Mouse (Mus musculus) kidney, embryonic 16.5 days (tissue): ENCODE measurements around the gene Cracr2a. TPM values are rescaled to one million over a fixed set of nuclear protein-coding genes. Genes with fewer than 3 reads are reported as not detected.

ENCODE experiments used
- ATAC-seq: fragments of 200-750 bp; cut with Nextera tagmentation; 2 replicates; pipeline ENCODE4 v1.8.0; 2017; ENCODE audit warnings: moderate TSS enrichment; ENCODE audit not compliant: low FRiP score, low TSS enrichment
- H3K27ac ChIP-seq: fragments of 300-500 bp; sonication (generic); 2 replicates; pipeline ENCODE4 v1.5.1; 2014; ENCODE audit warnings: low read length
- H3K27me3 ChIP-seq: fragments of 300-500 bp; sonication (generic); 2 replicates; pipeline ENCODE4 v1.6.1; 2014; ENCODE audit warnings: low read length, control low read depth, mixed read lengths; ENCODE audit not compliant: insufficient read depth
- H3K36me3 ChIP-seq: fragments of 300-500 bp; sonication (generic); 2 replicates; pipeline ENCODE4 v1.6.1; 2014; ENCODE audit warnings: low read length, control low read depth, mixed read lengths; ENCODE audit not compliant: insufficient read depth
- H3K4me1 ChIP-seq: fragments of 300-500 bp; sonication (generic); 2 replicates; pipeline ENCODE4 v1.6.1; 2014; ENCODE audit warnings: low read length, control low read depth, mixed read lengths; ENCODE audit not compliant: insufficient read depth
- H3K4me2 ChIP-seq: fragments of 300-500 bp; sonication (generic); replicated peaks from 2 replicates; pipeline ENCODE4 v1.6.1; 2014; ENCODE audit warnings: low read depth, low read length
- H3K4me3 ChIP-seq: fragments of 300-500 bp; sonication (generic); 2 replicates; pipeline ENCODE4 v1.5.1; 2014; ENCODE audit warnings: mild to moderate bottlenecking, low read length
- H3K9ac ChIP-seq: fragments of 300-500 bp; sonication (generic); replicated peaks from 2 replicates; pipeline ENCODE4 v1.6.1; 2014; ENCODE audit warnings: low read length
- H3K9me3 ChIP-seq: fragments of 300-500 bp; sonication (generic); 2 replicates; pipeline ENCODE4 v1.6.1; 2016; ENCODE audit warnings: low read length, control low read depth
- WGBS: fragments of 180-500 bp; shearing (Covaris S2); extraction: QIAGEN DNeasy Blood & Tissue Kit; methylation state at CpG from one replicate; pipeline ENCODE4 v1.1.7; 2014; 5-methylcytosine and 5-hydroxymethylcytosine counted together
- polyA plus RNA-seq: library from polyadenylated mRNA; unstranded; fragments of >200 nt; fragmentation: Nextera tagmentation; extraction: Ambion mirVana; gene quantifications from 2 replicates; pipeline ENCODE4 v1.2.1, GENCODE M21; 2015

Gene Cracr2a
- polyA plus RNA-seq, 1 experiment from 2014 or later, result 2.0 TPM

GRCm38 (mm10) chr6:127555553-127555952, 5.6 kb upstream of the Cracr2a start:
- ATAC-seq, result no peak
- no peaks in the 10 kb centered on the region for H3K9me3 ChIP-seq

GRCm38 (mm10) chr6:127560872-127561230, 287 bp upstream of the Cracr2a start:
- Histone ChIP-seq H3K9me3 (no peaks in the 10 kb centered on the region), H3K27me3 (no peaks in the 10 kb centered on the region), H3K4me3 (peak overlapping the region; percentile 50), H3K27ac (peak overlapping the region; percentile 61; the same call in 1 of the 2 replicates), H3K36me3 (no peaks in the 10 kb centered on the region), H3K4me1 (peaks cover 7% of the 10 kb centered on the region; the same call in 1 of the 2 replicates), H3K4me2 (peak overlapping the region; percentile 76), H3K9ac (peak overlapping the region; percentile 65)
- 5% methylated on average over 7 of the region's 7 CpGs for WGBS
- no peak; the same call in 1 of the 2 replicates for ATAC-seq

More at GRCm38 (mm10) chr6:127555553-127555952, 5.6 kb upstream of the Cracr2a start:
- H3K27ac ChIP-seq, result no peak overlapping the region
- peaks cover 5% of the 10 kb centered on the region; the same call in 1 of the 2 replicates for H3K4me1 ChIP-seq
- 52% methylated on average over 6 of the region's 6 CpGs for WGBS
- H3K4me2 ChIP-seq, result no peak overlapping the region
- no peaks in the 10 kb centered on the region for H3K36me3 ChIP-seq
- H3K4me3 ChIP-seq, result no peak overlapping the region
- H3K27me3 ChIP-seq, result no peaks in the 10 kb centered on the region
- no peak overlapping the region for H3K9ac ChIP-seq

DNA sequence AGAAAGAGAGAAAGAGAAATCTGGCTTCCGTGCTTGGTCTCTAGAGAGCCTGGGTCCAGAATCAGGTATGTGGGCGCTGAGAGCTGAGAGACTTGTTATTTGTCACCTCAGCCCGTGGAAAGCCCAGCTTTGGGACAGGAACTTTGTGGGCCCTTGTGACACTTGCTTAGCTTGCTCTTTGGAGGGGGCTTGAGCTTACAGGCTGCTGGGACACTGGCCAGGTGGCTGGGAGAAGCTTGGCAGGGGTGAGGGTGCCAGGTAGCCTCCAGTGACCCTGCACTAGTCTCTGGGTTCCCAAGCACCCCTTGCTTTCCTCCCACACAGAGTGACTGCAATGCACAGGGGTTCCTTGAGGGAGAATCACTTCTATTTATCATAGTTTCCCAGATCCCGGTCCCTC, 2.4 kb downstream of the Cracr2a start:
- H3K9me3 ChIP-seq, result no peaks in the 10 kb centered on the region
- 0 out of 2 replicates have a peak overlapping the region, but pooled peaks have one; percentile 4 for H3K27ac ChIP-seq
- no peak overlapping the region for H3K9ac ChIP-seq
- H3K27me3 ChIP-seq, result no peaks in the 10 kb centered on the region
- H3K36me3 ChIP-seq, result no peaks in the 10 kb centered on the region
- ATAC-seq, result no peak
- no peak overlapping the region for H3K4me2 ChIP-seq
- H3K4me1 ChIP-seq, result peaks cover 7% of the 10 kb centered on the region; the same call in 1 of the 2 replicates
- 58% methylated on average over 4 of the region's 4 CpGs for WGBS
- H3K4me3 ChIP-seq, result no peak overlapping the region

GRCm38 (mm10) chr6:127565951-127566732, 5.0 kb downstream of the Cracr2a start:
- H3K4me1 ChIP-seq, result no peaks in the 10 kb centered on the region
- no peaks in the 10 kb centered on the region for H3K9me3 ChIP-seq
- no peak overlapping the region for H3K27ac ChIP-seq
- H3K9ac ChIP-seq, result no peak overlapping the region
- 59% methylated on average over 7 of the region's 7 CpGs for WGBS
- H3K4me2 ChIP-seq, result no peak overlapping the region
- no peak overlapping the region for H3K4me3 ChIP-seq
- ATAC-seq, result no peak
- H3K27me3 ChIP-seq, result no peaks in the 10 kb centered on the region
- H3K36me3 ChIP-seq, result no peaks in the 10 kb centered on the region

DNA sequence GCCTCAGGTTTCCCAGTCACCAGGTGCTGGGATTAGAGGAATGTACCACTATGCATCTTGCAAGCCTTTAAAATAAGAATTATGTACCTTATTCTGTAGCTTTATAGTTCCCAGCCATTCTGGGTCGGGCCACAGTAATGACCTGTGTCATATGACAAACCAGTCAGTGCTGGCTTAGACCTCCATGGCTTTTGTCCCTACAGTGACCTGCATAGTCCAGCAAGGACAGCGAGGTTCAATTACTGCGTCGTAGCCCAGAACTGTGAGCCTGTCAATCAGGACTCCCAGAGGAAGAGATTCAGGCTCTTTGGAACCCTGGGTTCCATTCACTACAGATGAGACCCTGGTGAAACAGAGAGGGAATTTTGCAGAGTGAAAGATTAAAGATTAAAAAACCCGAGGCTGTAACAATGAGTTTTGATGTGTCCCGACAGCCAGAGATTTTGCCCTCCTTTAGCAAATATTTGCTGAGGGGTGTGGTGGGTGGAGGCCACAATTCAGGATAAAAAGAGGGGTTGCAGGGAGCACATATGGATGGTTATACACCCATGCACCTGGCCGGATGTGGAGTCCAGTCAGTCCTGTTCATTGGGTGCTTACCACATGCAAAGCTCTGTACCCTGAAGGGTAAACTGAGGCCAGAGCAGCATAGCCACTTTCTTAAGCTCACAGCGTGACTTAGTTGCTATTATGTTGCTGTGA, 10.9 kb downstream of the Cracr2a start:
- no peaks in the 10 kb centered on the region for H3K9me3 ChIP-seq
- peaks cover 6% of the 10 kb centered on the region; the same call in 1 of the 2 replicates for H3K4me1 ChIP-seq
- H3K36me3 ChIP-seq, result no peaks in the 10 kb centered on the region
- H3K9ac ChIP-seq, result no peak overlapping the region
- 65% methylated on average over 8 of the region's 8 CpGs for WGBS
- no peak overlapping the region for H3K4me2 ChIP-seq
- ATAC-seq, result no peak
- H3K4me3 ChIP-seq, result no peak overlapping the region
- no peaks in the 10 kb centered on the region for H3K27me3 ChIP-seq
- H3K27ac ChIP-seq, result no peak overlapping the region

DNA sequence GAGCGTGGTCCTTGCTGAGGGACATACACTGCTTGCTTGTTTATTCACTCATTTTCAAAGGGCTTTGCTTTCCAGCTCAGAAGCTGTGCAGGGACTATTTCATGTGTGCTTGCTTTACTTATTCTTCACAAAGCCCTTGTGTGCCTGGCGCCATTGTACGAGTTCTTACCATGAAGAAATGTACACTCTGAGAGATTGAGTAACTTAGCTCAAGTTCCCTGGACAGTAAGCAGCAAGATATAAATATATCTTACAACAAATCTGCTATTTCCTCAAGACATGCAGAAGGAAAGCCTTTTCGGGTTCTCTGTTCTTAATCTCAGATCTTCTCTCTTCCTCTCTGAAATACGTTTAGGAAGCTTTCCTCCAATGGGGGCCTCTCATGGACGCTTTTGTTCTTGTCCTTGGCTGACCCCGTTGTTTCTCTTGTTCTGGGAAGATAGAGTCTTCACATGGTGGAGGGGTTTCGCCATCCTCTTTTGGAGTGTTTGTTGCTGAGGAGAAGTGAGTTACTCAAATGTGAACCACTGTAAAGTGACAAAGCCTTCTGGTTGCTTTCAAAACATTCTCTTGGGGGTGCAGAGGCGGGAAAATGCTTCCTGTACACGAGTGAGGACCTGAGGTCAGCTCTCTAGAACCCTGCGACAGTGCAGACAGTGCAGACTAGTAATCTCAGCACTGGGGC, 12.8 kb downstream of the Cracr2a start:
- no peaks in the 10 kb centered on the region for H3K27me3 ChIP-seq
- peaks cover 17% of the 10 kb centered on the region for H3K4me1 ChIP-seq
- WGBS, result 57% methylated on average over 11 of the region's 11 CpGs
- no peak overlapping the region for H3K4me2 ChIP-seq
- H3K9me3 ChIP-seq, result no peaks in the 10 kb centered on the region
- H3K9ac ChIP-seq, result no peak overlapping the region
- H3K36me3 ChIP-seq, result no peaks in the 10 kb centered on the region
- H3K27ac ChIP-seq, result no peak overlapping the region
- no peak for ATAC-seq
- no peak overlapping the region for H3K4me3 ChIP-seq

DNA sequence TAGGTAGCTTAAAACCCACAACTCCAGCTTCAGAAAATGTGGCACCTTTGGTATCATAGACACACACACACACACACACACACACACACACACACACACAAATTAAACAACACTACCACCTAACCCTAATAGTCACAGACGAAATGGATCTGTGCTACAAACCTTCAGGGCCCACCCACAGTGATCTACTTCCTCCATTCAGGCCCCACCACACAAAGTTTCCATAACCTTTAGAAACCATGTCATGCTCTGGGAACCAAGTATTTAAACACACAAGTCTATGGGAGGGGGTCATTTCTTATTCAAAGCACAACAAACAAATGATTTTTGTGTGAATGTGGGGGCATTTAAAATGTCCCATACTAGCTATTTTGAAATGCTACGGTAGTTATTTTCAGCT, 14.1 kb downstream of the Cracr2a start:
- Histone ChIP-seq H3K4me3 (no peak overlapping the region), H3K36me3 (no peaks in the 10 kb centered on the region), H3K27ac (no peak overlapping the region), H3K4me2 (no peak overlapping the region), H3K9ac (no peak overlapping the region), H3K4me1 (peaks cover 24% of the 10 kb centered on the region), H3K9me3 (no peaks in the 10 kb centered on the region), H3K27me3 (no peaks in the 10 kb centered on the region)
- 88% methylated on average over 2 of the region's 2 CpGs for WGBS
- no peak for ATAC-seq

DNA sequence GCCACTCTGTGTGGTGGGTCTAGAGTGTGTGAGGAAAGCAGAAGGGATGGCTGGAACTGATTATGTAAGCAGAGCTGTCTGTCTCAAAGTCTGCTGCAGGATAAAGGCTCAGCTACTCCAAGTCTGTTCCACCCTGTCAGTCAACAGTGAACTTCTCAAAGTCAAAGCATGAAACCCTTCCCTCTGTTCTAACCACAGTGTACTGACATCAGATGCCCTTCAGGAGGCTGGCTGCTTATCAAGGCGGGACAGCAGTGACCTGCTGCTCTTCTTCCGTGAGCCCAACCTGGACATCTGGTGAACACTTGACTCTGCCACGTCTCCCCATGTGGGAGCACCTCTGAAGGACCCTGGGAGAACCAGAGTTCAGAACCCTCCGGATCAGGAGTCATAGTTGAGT, 16.6 kb downstream of the Cracr2a start:
- Histone ChIP-seq H3K9ac (no peak overlapping the region), H3K4me2 (no peak overlapping the region), H3K27ac (no peak overlapping the region), H3K27me3 (no peaks in the 10 kb centered on the region), H3K9me3 (no peaks in the 10 kb centered on the region), H3K4me1 (peaks cover 31% of the 10 kb centered on the region), H3K36me3 (no peaks in the 10 kb centered on the region), H3K4me3 (no peak overlapping the region)
- no peak for ATAC-seq
- WGBS, result 54% methylated on average over 4 of the region's 4 CpGs

DNA sequence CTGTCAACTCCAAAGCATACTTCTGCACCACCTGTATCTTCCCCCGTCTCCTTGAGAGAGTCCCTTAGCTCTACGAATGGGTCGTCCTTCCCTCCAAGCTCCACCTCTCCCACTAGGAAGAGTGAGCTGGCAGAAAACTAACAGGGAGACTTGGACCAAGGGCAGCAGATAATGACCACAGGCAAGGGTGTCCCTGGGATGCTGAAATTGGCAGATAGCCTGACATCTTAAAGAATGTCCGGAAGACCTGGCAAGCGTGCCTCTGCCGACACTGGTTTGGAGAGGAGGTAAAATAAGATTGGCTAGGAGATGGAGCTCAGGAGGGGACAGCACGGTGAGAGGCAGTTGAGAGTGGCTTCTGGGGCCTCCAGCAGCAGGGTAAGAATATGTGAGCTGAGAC, 17.2 kb downstream of the Cracr2a start:
- Histone ChIP-seq H3K27me3 (no peaks in the 10 kb centered on the region), H3K9me3 (no peaks in the 10 kb centered on the region)
- WGBS, result 24% methylated on average over 7 of the region's 7 CpGs

More for the DNA sequence above, 17.2 kb downstream of the Cracr2a start:
- Histone ChIP-seq H3K9ac (no peak overlapping the region), H3K4me1 (peaks cover 30% of the 10 kb centered on the region), H3K27ac (no peak overlapping the region), H3K4me3 (no peak overlapping the region), H3K4me2 (no peak overlapping the region), H3K36me3 (no peaks in the 10 kb centered on the region)
- ATAC-seq, result 0 out of 2 replicates have a peak, but pooled peaks have one; percentile 10
